Mouse (Mus musculus) skeletal muscle tissue, postnatal 0 days (tissue): ENCODE measurements around the gene Nf2. TPM values are rescaled to one million over a fixed set of nuclear protein-coding genes. Genes with fewer than 3 reads are reported as not detected.

Experiments
- microRNA-seq, 2 experiments: library from miRNA; unstranded; fragments of <30 nt; microRNA quantifications; one replicate each; pipeline ENCODE4; 2016
- polyA plus RNA-seq: library from polyadenylated mRNA; unstranded; fragments of >200 nt; fragmentation: Nextera tagmentation; extraction: Ambion mirVana; gene quantifications from 2 replicates; pipeline ENCODE4 v1.2.1, GENCODE M21; 2015

The Nf2 gene
- 22.8 and 23.1 TPM in 2 replicates for polyA plus RNA-seq

DNA sequence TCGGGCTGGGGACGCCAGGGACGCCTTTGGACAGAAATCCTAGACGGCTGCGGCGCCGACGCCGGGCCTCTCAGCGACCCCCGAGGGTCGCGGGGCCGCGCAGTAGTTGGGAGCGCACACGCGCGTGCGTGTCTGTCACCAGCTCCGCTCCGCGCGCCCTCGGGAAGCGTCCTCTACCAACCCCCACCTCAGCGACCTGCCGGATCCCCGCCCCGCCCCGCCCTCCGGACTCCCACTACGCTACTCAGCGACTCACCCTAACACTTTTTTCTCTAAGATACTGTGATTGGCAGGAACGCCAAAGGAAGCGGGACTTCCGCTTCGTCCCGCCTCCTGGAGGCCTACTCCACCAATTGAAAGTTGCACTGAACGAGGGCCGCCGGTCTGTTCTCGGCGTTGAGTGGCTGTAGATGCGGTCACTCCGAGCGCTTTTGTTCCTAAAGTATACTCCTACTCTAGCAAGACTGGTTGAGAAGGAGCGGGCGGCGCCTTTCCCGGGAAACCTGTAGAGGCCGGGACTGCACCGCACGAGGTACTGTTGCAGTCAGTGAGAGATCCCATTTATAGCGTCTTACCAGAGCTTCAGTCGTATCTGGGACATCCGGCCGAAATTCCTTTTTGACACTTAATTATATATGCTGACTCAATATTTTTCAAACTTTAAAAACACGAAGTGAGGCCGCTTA is at the start of gene Nf2:
Gene Nf2, minus strand, starts transcription at position 279 of the 686 bp plus-strand sequence.

GRCm38 (mm10) chr11:4894848-4895816 is 45.8 kb upstream of the Nf2 start, which contains the start of gene Thoc5:
Gene Thoc5, plus strand, starts transcription at chr11:4895320.

DNA sequence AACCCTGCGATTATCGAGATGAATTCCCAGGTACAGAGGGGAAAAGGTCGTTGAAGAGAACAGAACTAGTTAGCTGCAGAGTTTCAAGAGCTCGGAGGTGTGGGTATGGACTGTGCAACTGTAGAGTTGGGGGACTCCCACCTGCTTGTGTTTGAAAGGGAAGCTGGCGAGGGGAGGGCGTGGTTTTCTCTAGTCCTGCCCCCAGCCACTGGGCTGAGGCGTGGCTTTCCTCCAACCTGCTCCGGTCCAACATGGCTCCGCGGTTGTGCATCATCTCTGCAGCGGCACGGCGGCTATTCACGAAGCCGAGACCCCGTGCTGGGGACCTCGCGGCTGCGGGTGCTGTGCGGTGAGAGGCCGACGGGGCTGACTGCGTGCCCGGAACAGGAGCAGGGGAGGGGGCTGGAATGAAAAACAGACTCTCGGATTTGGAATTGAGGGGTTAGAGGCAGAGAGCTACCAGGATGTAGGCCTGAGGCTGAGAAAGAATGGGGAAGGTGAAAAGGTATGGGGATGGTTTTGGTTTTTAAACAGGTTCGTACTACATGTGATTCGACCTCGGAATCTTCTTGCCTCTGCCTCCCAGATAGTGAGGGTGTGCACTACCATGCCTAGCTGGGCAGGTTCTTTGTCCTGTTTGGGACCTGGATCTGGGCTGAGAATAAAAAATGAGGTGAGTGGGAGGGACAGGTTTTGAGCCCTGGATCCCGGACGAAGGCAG is 24.6 kb upstream of the Nf2 start, which contains the start of gene Nipsnap1:
Gene Nipsnap1, plus strand, starts transcription at position 197 of the 721 bp plus-strand sequence.

GRCm38 (mm10) chr11:4746733-4747132 is 102.6 kb downstream of the Nf2 start, which contains the start of gene Cabp7:
Gene Cabp7, minus strand, starts transcription at chr11:4746778.

Small RNAs within 50 kb of the gene (microRNA-seq; reads per million reads assigned to microRNA genes)
- 0 to 0.10 reads per million in 2 experiments for gene Mir6918

Other genes with a start within 250 kb of the Nf2 start
- gene Gm11032, start 229.5 kb downstream of the Nf2 start, polyA plus RNA-seq, result not detected in 2 replicates
- 12.5 and 13.3 TPM in 2 replicates for gene Ascc2, start 211.8 kb downstream of the Nf2 start, polyA plus RNA-seq
- gene Uqcr10, start 145.2 kb downstream of the Nf2 start, polyA plus RNA-seq, result 1,638 and 1,823 TPM in 2 replicates
- gene Zmat5, start 144.9 kb downstream of the Nf2 start, polyA plus RNA-seq, result 30.4 and 38.4 TPM in 2 replicates
- 0.13 and 0.17 TPM in 2 replicates for gene Cabp7, start 102.8 kb downstream of the Nf2 start, polyA plus RNA-seq
- gene Nipsnap1, start 24.4 kb upstream of the Nf2 start, polyA plus RNA-seq, result 4.6 and 6.9 TPM in 2 replicates
- 11.6 and 13.6 TPM in 2 replicates for gene Thoc5, start 45.8 kb upstream of the Nf2 start, polyA plus RNA-seq
- gene Nefh, start 98.5 kb upstream of the Nf2 start, polyA plus RNA-seq, result 0.02 and 0.15 TPM in 2 replicates
- gene Ap1b1, start 137.3 kb upstream of the Nf2 start, polyA plus RNA-seq, result 25.6 and 28.4 TPM in 2 replicates
- gene Rasl10a, start 208.6 kb upstream of the Nf2 start, polyA plus RNA-seq, result 3.2 and 4.1 TPM in 2 replicates
- gene Gas2l1, start 215.8 kb upstream of the Nf2 start, polyA plus RNA-seq, result 12.1 and 22.4 TPM in 2 replicates
- gene Rhbdd3, start 249.4 kb upstream of the Nf2 start, polyA plus RNA-seq, result 27.8 and 29.7 TPM in 2 replicates
- gene Ewsr1, start 249.7 kb upstream of the Nf2 start, polyA plus RNA-seq, result 215 TPM in 2 replicates